Comparison of ENCODE assay signal across 8 mouse cellular contexts in the genomic region with DNA sequence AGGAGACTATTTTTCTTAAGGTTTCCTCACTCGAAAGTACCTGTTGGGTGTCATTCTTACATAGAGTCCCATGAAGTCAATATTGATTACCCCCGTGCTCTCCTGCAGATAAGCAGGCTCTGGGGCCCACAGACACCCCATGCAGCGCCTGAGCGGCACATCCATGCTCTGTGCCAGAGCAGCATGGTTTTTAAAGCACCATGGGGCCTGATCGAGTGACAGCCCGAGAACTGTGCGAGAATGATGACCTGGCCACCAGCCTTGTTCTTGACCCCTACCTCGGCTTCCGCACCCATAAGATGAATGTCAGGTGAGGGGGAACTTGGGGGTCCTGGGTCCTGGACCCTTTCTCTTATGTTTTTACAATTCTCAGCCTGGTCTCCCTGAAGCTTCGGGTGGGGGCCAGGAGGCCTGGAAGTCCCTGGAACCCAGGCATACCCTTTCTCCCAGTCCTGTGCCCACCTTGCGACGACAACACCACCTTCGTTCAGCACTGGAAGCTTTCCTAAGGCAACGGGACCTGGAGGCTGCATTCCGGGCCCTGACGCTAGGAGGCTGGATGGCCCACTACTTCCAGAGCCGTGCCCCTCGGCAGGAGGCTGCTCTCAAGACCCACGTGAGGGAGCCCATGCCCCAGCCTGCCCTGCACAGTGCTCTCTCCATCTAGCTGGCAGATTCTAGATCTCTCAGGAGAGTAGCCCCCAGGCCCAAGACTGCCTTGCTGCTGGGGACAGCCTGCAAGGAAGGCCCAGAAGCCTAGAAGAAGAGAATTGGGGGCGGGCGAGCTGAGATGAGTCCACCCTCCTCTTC. TPM values are rescaled to one million over a fixed set of nuclear protein-coding genes. Genes with fewer than 3 reads are reported as not detected.
DNase-seq lines count a peak whose midpoint lies in the region; ATAC-seq lines count a peak whose summit lies in the region.

No protein-coding gene starts in this region.

- no peak for DNase-seq in heart, adult 18-20 months
- no peak for DNase-seq in midbrain, embryonic 14.5 days
- DNase-seq in left cerebral cortex, postnatal 10 days (ENCODE audit: extremely low spot score in 1 of 2, low spot score in 2 of 2): no peak
- DNase-seq in retina, postnatal 1 day: no peak
- DNase-seq in ovary, adult 18-20 months (ENCODE audit: low spot score): no peak

- intact Hi-C loops in left cerebral cortex, postnatal 10 days (cut with DNase I): loop anchor here (2.0 kb wide), 1 partner anchor 51 kb away; the partner anchor contains the start of gene Rpl28

- H3K9ac ChIP-seq in heart, embryonic 16.5 days (ENCODE audit: low read length): peak overlapping the region; percentile 94
- H3K9ac ChIP-seq in hindbrain, embryonic 13.5 days: peak overlapping the region; percentile 93
- peak overlapping the region; percentile 84; the same call in 1 of the 2 replicates for H3K9ac ChIP-seq in midbrain, embryonic 14.5 days (replicated peaks; ENCODE audit: low read length)

- ATAC-seq in heart, embryonic 16.5 days (replicated peaks; ENCODE audit: extremely low read depth, insufficient read depth, low FRiP score): no peak
- ATAC-seq in hindbrain, embryonic 13.5 days (ENCODE audit: low FRiP score): no peak
- no peak for ATAC-seq in midbrain, embryonic 14.5 days (ENCODE audit: low FRiP score, low TSS enrichment)

- no peaks in the 10 kb centered on the region for H3K9me3 ChIP-seq in heart, embryonic 16.5 days (replicated peaks; ENCODE audit: control insufficient read depth, low read length)
- H3K9me3 ChIP-seq in hindbrain, embryonic 13.5 days: no peaks in the 10 kb centered on the region
- no peaks in the 10 kb centered on the region for H3K9me3 ChIP-seq in midbrain, embryonic 14.5 days (ENCODE audit: control insufficient read depth, low read length)

- H3K4me2 ChIP-seq in heart, embryonic 16.5 days (ENCODE audit: low read depth, low read length): peak overlapping the region; percentile 73
- H3K4me2 ChIP-seq in hindbrain, embryonic 13.5 days: peak overlapping the region; percentile 87
- H3K4me2 ChIP-seq in midbrain, embryonic 14.5 days (ENCODE audit: low read length): peak overlapping the region; percentile 72

- no peak overlapping the region for H3K4me3 ChIP-seq in heart, embryonic 16.5 days (ENCODE audit: low read length)
- H3K4me3 ChIP-seq in brown adipose tissue, adult 24 weeks (ENCODE audit: insufficient read depth, low read depth, low read length): peak overlapping the region; percentile 79
- H3K4me3 ChIP-seq in hindbrain, embryonic 13.5 days: peak overlapping the region; percentile 78
- H3K4me3 ChIP-seq in midbrain, embryonic 14.5 days (replicated peaks; ENCODE audit: low read depth, low read length): peak overlapping the region; percentile 66

- WGBS in heart, embryonic 16.5 days: 82% methylated on average over 21 of the region's 21 CpGs
- WGBS in hindbrain, embryonic 13.5 days: 80% methylated on average over 21 of the region's 21 CpGs
- 84% methylated on average over 21 of the region's 21 CpGs for WGBS in midbrain, embryonic 14.5 days

- peak overlapping the region; percentile 93 for H3K27ac ChIP-seq in heart, embryonic 16.5 days (ENCODE audit: low read length)
- H3K27ac ChIP-seq in brown adipose tissue, adult 24 weeks (replicated peaks; ENCODE audit: low read depth, low read length): peak overlapping the region; percentile 82
- peak overlapping the region; percentile 95 for H3K27ac ChIP-seq in hindbrain, embryonic 13.5 days
- 0 out of 2 replicates have a peak overlapping the region, but pooled peaks have one; percentile 37 for H3K27ac ChIP-seq in midbrain, embryonic 14.5 days (replicated peaks; ENCODE audit: low read depth, low read length)

- H3K27me3 ChIP-seq in heart, embryonic 16.5 days (ENCODE audit: control insufficient read depth, insufficient read depth, low read length): no peaks in the 10 kb centered on the region
- no peaks in the 10 kb centered on the region for H3K27me3 ChIP-seq in hindbrain, embryonic 13.5 days
- H3K27me3 ChIP-seq in midbrain, embryonic 14.5 days (ENCODE audit: control insufficient read depth, insufficient read depth, low read length): no peaks in the 10 kb centered on the region

- H3K4me1 ChIP-seq in heart, embryonic 16.5 days (ENCODE audit: control insufficient read depth, insufficient read depth, low read length): peaks cover 27% of the 10 kb centered on the region
- H3K4me1 ChIP-seq in brown adipose tissue, adult 24 weeks (ENCODE audit: control insufficient read depth, insufficient read depth, insufficient read length, low read length): peaks cover 2% of the 10 kb centered on the region; the same call in 1 of the 2 replicates
- peaks cover 61% of the 10 kb centered on the region for H3K4me1 ChIP-seq in hindbrain, embryonic 13.5 days (replicated peaks)
- peaks cover 29% of the 10 kb centered on the region for H3K4me1 ChIP-seq in midbrain, embryonic 14.5 days (ENCODE audit: control insufficient read depth, insufficient read depth, low read length)

- peaks cover 10% of the 10 kb centered on the region for H3K36me3 ChIP-seq in heart, embryonic 16.5 days (ENCODE audit: control insufficient read depth, insufficient read depth)
- peaks cover 42% of the 10 kb centered on the region for H3K36me3 ChIP-seq in hindbrain, embryonic 13.5 days
- peaks cover 28% of the 10 kb centered on the region for H3K36me3 ChIP-seq in midbrain, embryonic 14.5 days (ENCODE audit: control insufficient read depth, insufficient read depth, low read length)

RNA-seq across cellular contexts. Expression of gene Kmt5c, which starts 2.0 kb away (rescaled TPM):
- 53.6 and 59.0 TPM in 2 replicates for polyA plus RNA-seq in heart, embryonic 16.5 days (2015; fragmentation: Nextera tagmentation; extraction: Ambion mirVana)
- total RNA-seq in heart, adult 18-20 months (2021): 10 to 100 TPM in 1 of 2 experiments, 1 to 10 TPM in 1; 9.6 to 10.0 TPM
- polyA plus RNA-seq in brown adipose tissue, adult 24 weeks (2012; ENCODE audit: insufficient read depth, insufficient read length, missing spikeins): 20.0 and 25.7 TPM in 2 replicates
- polyA plus RNA-seq in hindbrain, embryonic 13.5 days (2015; fragmentation: Nextera tagmentation; extraction: Ambion mirVana): 79.4 and 86.8 TPM in 2 replicates
- 56.2 and 67.0 TPM in 2 replicates for polyA plus RNA-seq in midbrain, embryonic 14.5 days (2014; fragmentation: Nextera tagmentation; extraction: Ambion mirVana)
- total RNA-seq in left cerebral cortex, postnatal 10 days (2021): 10 to 100 TPM; 39.5 to 42.0 TPM

RNA-seq across cellular contexts. Expression of gene Cox6b2, which starts 11.0 kb away (rescaled TPM):
- 24.1 and 32.0 TPM in 2 replicates for polyA plus RNA-seq in heart, embryonic 16.5 days (2015; fragmentation: Nextera tagmentation; extraction: Ambion mirVana)
- 1 to 10 TPM; 1.4 to 2.3 TPM for total RNA-seq in heart, adult 18-20 months (2021)
- polyA plus RNA-seq in brown adipose tissue, adult 24 weeks (2012; ENCODE audit: insufficient read depth, insufficient read length, missing spikeins): 7.9 and 17.6 TPM in 2 replicates
- polyA plus RNA-seq in hindbrain, embryonic 13.5 days (2015; fragmentation: Nextera tagmentation; extraction: Ambion mirVana): 16.4 and 21.1 TPM in 2 replicates
- polyA plus RNA-seq in midbrain, embryonic 14.5 days (2014; fragmentation: Nextera tagmentation; extraction: Ambion mirVana): 10.2 and 13.0 TPM in 2 replicates
- 1 to 10 TPM; 6.9 to 8.7 TPM for total RNA-seq in left cerebral cortex, postnatal 10 days (2021)

RNA-seq across cellular contexts. Expression of gene Tmem150b, which starts 16.8 kb away (rescaled TPM):
- 0.06 and 0.33 TPM in 2 replicates for polyA plus RNA-seq in heart, embryonic 16.5 days (2015; fragmentation: Nextera tagmentation; extraction: Ambion mirVana)
- total RNA-seq in heart, adult 18-20 months (2021): under 1 TPM in 1 of 2 experiments, not detected in 1; 0.10 TPM
- polyA plus RNA-seq in brown adipose tissue, adult 24 weeks (2012; ENCODE audit: insufficient read depth, insufficient read length, missing spikeins): not detected in 2 replicates
- polyA plus RNA-seq in hindbrain, embryonic 13.5 days (2015; fragmentation: Nextera tagmentation; extraction: Ambion mirVana): 0.12 and 0.19 TPM in 2 replicates
- polyA plus RNA-seq in midbrain, embryonic 14.5 days (2014; fragmentation: Nextera tagmentation; extraction: Ambion mirVana): 0.12 and 0.42 TPM in 2 replicates
- total RNA-seq in left cerebral cortex, postnatal 10 days (2021): not detected

RNA-seq across cellular contexts. Expression of gene Fam71e2, which starts 29.2 kb away (rescaled TPM):
- polyA plus RNA-seq in heart, embryonic 16.5 days (2015; fragmentation: Nextera tagmentation; extraction: Ambion mirVana): not detected in 2 replicates
- not detected for total RNA-seq in heart, adult 18-20 months (2021)
- not detected in 2 replicates for polyA plus RNA-seq in brown adipose tissue, adult 24 weeks (2012; ENCODE audit: insufficient read depth, insufficient read length, missing spikeins)
- polyA plus RNA-seq in hindbrain, embryonic 13.5 days (2015; fragmentation: Nextera tagmentation; extraction: Ambion mirVana): not detected in 2 replicates
- not detected in 2 replicates for polyA plus RNA-seq in midbrain, embryonic 14.5 days (2014; fragmentation: Nextera tagmentation; extraction: Ambion mirVana)
- not detected for total RNA-seq in left cerebral cortex, postnatal 10 days (2021)

RNA-seq across cellular contexts. Expression of gene Il11, which starts 40.8 kb away (rescaled TPM):
- polyA plus RNA-seq in heart, embryonic 16.5 days (2015; fragmentation: Nextera tagmentation; extraction: Ambion mirVana): 0.11 and 0.20 TPM in 2 replicates
- not detected for total RNA-seq in heart, adult 18-20 months (2021)
- polyA plus RNA-seq in brown adipose tissue, adult 24 weeks (2012; ENCODE audit: insufficient read depth, insufficient read length, missing spikeins): not detected in 2 replicates
- polyA plus RNA-seq in hindbrain, embryonic 13.5 days (2015; fragmentation: Nextera tagmentation; extraction: Ambion mirVana): 0.38 and 0.56 TPM in 2 replicates
- 0.17 and 0.43 TPM in 2 replicates for polyA plus RNA-seq in midbrain, embryonic 14.5 days (2014; fragmentation: Nextera tagmentation; extraction: Ambion mirVana)
- 1 to 10 TPM in 1 of 2 experiments, under 1 TPM in 1; 0.73 to 1.1 TPM for total RNA-seq in left cerebral cortex, postnatal 10 days (2021)

Comparison
In these comparisons a context has a peak if more than half of its experiments do, and no peak if none do; other contexts are left out.
1. H3K27ac ChIP-seq: peak in every context shown above with its lines; median percentile 95 in hindbrain, embryonic 13.5 days; 93 in heart, embryonic 16.5 days; 82 in brown adipose tissue, adult 24 weeks; 37 in midbrain, embryonic 14.5 days.